Mouse (Mus musculus): ENCODE measurements around the gene Mkrn1.

GRCm38 (mm10) chr6:39379224-39379623 is 41.0 kb downstream of the Mkrn1 start:
- TF ChIP-seq CTCF (IDR thresholded peaks at IDR 0.05; ENCODE audit: low read depth): no peak
- TF ChIP-seq EP300 (IDR thresholded peaks at IDR 0.05; ENCODE audit: low read depth): no peak
